1 mouse cellular context compared by ENCODE assay signal in the genomic region with DNA sequence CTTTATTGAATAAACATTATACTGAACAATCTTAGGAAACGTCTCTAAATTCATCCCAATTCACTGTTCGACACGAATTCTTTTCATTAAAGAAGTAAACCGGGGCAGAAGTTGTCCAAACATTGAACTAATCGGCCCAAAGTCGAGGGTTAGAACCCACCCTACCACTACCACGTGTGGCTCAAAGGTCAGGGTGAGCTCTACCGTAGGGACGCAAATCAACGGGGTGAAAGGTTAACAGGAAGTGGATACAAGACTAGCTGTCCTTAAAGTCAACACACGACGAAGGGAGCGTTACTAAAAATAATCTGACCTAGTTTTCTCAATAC.
TF ChIP-seq lines count a peak whose summit lies in the region.

No protein-coding gene starts in this region.

TF ChIP-seq in MEL, 35 proteins besides CTCF, POLR2A, EP300 and RAD21:
- peak; percentile 97 for TF ChIP-seq MYC (IDR thresholded peaks at IDR 0.05; ENCODE audit: low read depth, low read length)
- TF ChIP-seq POLR2AphosphoS2 (IDR thresholded peaks at IDR 0.05; ENCODE audit: low read length), result no peak
- peak; percentile 87 for TF ChIP-seq MAX (IDR thresholded peaks at IDR 0.05; ENCODE audit: low read length)
- TF ChIP-seq TCF12 (IDR thresholded peaks at IDR 0.05; ENCODE audit: low read depth, low read length), result no peak
- TF ChIP-seq E2F4 (IDR thresholded peaks at IDR 0.05; ENCODE audit: borderline replicate concordance, low read depth, low read length), result no peak
- no peak for TF ChIP-seq USF2 (IDR thresholded peaks at IDR 0.05; ENCODE audit: borderline replicate concordance in 1 of 2, insufficient read depth in 1 of 2, low read depth in 1 of 2, low read length in 2 of 2)
- peak; percentile 11; the same call in 1 of the 2 replicates for TF ChIP-seq ETS1 (IDR thresholded peaks at IDR 0.05; ENCODE audit: low read depth, low read length)
- no peak for TF ChIP-seq CHD1 (IDR thresholded peaks at IDR 0.05; ENCODE audit: low read depth, low read length)
- TF ChIP-seq MXI1 (IDR thresholded peaks at IDR 0.05; ENCODE audit: low read depth, low read length), result peak; percentile 90
- no peak for TF ChIP-seq MAFK (IDR thresholded peaks at IDR 0.05; ENCODE audit: borderline replicate concordance, low read depth, low read length)
- TF ChIP-seq UBTF (IDR thresholded peaks at IDR 0.05; ENCODE audit: borderline replicate concordance, insufficient read depth, low read depth, low read length), result no peak
- TF ChIP-seq MEF2A (IDR thresholded peaks at IDR 0.05; ENCODE audit: extremely low read depth, insufficient replicate concordance, low read depth, low read length, poor library complexity, severe bottlenecking), result no peak
- no peak; the same call in 1 of the 2 replicates for TF ChIP-seq NELFE (IDR thresholded peaks at IDR 0.05; ENCODE audit: low read depth, low read length)
- peak; percentile 33; the same call in 1 of the 2 replicates for TF ChIP-seq CHD2 (IDR thresholded peaks at IDR 0.05; ENCODE audit: low read length)
- TF ChIP-seq TAL1 (IDR thresholded peaks at IDR 0.05; ENCODE audit: low read length), result no peak
- TF ChIP-seq MAZ (IDR thresholded peaks at IDR 0.05; ENCODE audit: low read depth, low read length), result no peak
- TF ChIP-seq TBP (IDR thresholded peaks at IDR 0.05; ENCODE audit: low read depth, low read length), result no peak
- TF ChIP-seq SIN3A (IDR thresholded peaks at IDR 0.05; ENCODE audit: low read length), result no peak
- no peak for TF ChIP-seq MYB (IDR thresholded peaks at IDR 0.05; ENCODE audit: low read depth, low read length)
- no peak for TF ChIP-seq ELF1 (IDR thresholded peaks at IDR 0.05; ENCODE audit: low read depth, low read length)
- 0 out of 2 replicates have a peak, but pooled peaks have one; percentile 29 for TF ChIP-seq JUND (IDR thresholded peaks at IDR 0.05; ENCODE audit: low read depth, low read length)
- TF ChIP-seq USF1 (IDR thresholded peaks at IDR 0.05; ENCODE audit: low read depth, low read length), result peak; percentile 59
